Mouse (Mus musculus) lung, embryonic 16.5 days (tissue): ENCODE data around the gene Sestd1. TPM values are rescaled to one million over a fixed set of nuclear protein-coding genes. Genes with fewer than 3 reads are reported as not detected.

Source experiments
- ATAC-seq: fragments of 200-750 bp; cut with Nextera tagmentation; 2 replicates; pipeline ENCODE4 v1.8.0; 2017; ENCODE audit warnings: low read depth, mild to moderate bottlenecking, moderate library complexity
- H3K27ac ChIP-seq: fragments of 300-500 bp; sonication (generic); 2 replicates; pipeline ENCODE4 v1.5.1; 2014; ENCODE audit warnings: mild to moderate bottlenecking, control low read depth, low read length
- H3K27me3 ChIP-seq: fragments of 300-500 bp; sonication (generic); 2 replicates; pipeline ENCODE4 v1.6.1; 2014; ENCODE audit warnings: low read depth, low read length, mixed read lengths; ENCODE audit not compliant: control insufficient read depth, insufficient read depth
- H3K36me3 ChIP-seq: fragments of 300-500 bp; sonication (generic); 2 replicates; pipeline ENCODE4 v1.6.1; 2014; ENCODE audit warnings: low read length; ENCODE audit not compliant: control insufficient read depth, insufficient read depth
- H3K4me1 ChIP-seq: fragments of 300-500 bp; sonication (generic); replicated peaks from 2 replicates; pipeline ENCODE4 v1.6.1; 2014; ENCODE audit warnings: low read length, mixed read lengths; ENCODE audit not compliant: control insufficient read depth, insufficient read depth
- H3K4me2 ChIP-seq: fragments of 300-500 bp; sonication (generic); 2 replicates; pipeline ENCODE4 v1.6.1; 2014; ENCODE audit warnings: low read depth, low read length, control low read depth
- H3K4me3 ChIP-seq: fragments of 300-500 bp; sonication (generic); 2 replicates; pipeline ENCODE4 v1.5.1; 2014; ENCODE audit warnings: mild to moderate bottlenecking, low read length, control low read depth
- H3K9ac ChIP-seq: fragments of 300-500 bp; sonication (generic); 2 replicates; pipeline ENCODE4 v1.6.1; 2014; ENCODE audit warnings: low read length, control low read depth
- H3K9me3 ChIP-seq: fragments of 300-500 bp; sonication (generic); 2 replicates; pipeline ENCODE4 v1.6.1; 2016; ENCODE audit warnings: low read length; ENCODE audit not compliant: control insufficient read depth
- WGBS: fragments of 180-500 bp; shearing (Covaris S2); extraction: QIAGEN DNeasy Blood & Tissue Kit; methylation state at CpG from one replicate; pipeline ENCODE4 v1.1.7; 2014; 5-methylcytosine and 5-hydroxymethylcytosine counted together
- polyA plus RNA-seq: library from polyadenylated mRNA; unstranded; fragments of >200 nt; fragmentation: Nextera tagmentation; extraction: Ambion mirVana; gene quantifications from 2 replicates; pipeline ENCODE4 v1.2.1, GENCODE M21; 2015

The Sestd1 gene
- polyA plus RNA-seq, 1 experiment from 2014 or later = 14.8 TPM

DNA sequence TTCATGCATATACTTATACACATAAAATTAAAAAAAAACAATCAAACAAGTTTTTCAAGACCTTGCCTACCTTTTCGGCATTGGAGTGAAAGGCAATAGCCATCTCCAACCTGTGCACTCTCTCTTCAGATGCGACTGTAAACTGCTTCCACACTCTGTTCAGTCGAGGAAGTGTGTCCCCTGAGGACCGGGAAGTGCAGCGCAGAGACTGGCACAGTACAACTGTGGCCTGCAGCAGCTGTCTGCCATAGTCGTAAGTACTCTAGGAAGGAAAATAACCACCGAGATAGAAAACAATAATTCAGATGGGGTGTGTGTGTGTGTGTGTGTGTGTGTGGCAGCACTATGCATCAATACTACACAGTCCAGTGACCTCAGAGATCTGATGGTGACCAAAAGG, 89.5 kb downstream of the Sestd1 start:
- Histone ChIP-seq H3K4me3 (no peak overlapping the region), H3K4me1 (no peaks in the 10 kb centered on the region), H3K9ac (no peak overlapping the region), H3K27ac (no peak overlapping the region), H3K9me3 (no peaks in the 10 kb centered on the region), H3K36me3 (peaks cover 14% of the 10 kb centered on the region), H3K4me2 (no peak overlapping the region), H3K27me3 (no peaks in the 10 kb centered on the region)
- 91% methylated on average over 7 of the region's 7 CpGs for WGBS
- ATAC-seq = no peak

DNA sequence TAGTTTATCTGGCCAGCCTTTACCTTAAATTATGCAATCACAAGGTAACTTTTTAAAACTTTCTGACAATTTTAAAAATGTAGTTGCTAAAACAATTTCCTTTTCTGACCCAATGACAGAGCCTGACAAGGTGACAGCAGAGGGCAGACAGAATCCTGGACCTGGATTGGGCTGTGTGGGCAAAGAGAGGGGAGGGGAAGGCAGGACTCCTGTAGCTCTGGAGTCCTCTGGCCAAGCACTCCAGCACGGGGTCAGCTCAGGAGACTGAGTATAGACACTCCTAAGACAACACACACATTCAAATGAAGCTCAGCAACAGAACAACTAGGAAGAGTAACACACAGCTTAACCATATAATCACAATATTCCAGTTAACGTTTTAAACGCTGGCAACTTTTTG, 90.1 kb downstream of the Sestd1 start:
- ATAC-seq = no peak
- no peaks in the 10 kb centered on the region for H3K9me3 ChIP-seq
- no peak overlapping the region for H3K4me2 ChIP-seq
- H3K4me1 ChIP-seq = no peaks in the 10 kb centered on the region
- H3K27ac ChIP-seq = no peak overlapping the region
- peaks cover 13% of the 10 kb centered on the region for H3K36me3 ChIP-seq
- no peak overlapping the region for H3K4me3 ChIP-seq
- H3K9ac ChIP-seq = no peak overlapping the region
- 84% methylated on average over 3 of the region's 3 CpGs for WGBS
- no peaks in the 10 kb centered on the region for H3K27me3 ChIP-seq

DNA sequence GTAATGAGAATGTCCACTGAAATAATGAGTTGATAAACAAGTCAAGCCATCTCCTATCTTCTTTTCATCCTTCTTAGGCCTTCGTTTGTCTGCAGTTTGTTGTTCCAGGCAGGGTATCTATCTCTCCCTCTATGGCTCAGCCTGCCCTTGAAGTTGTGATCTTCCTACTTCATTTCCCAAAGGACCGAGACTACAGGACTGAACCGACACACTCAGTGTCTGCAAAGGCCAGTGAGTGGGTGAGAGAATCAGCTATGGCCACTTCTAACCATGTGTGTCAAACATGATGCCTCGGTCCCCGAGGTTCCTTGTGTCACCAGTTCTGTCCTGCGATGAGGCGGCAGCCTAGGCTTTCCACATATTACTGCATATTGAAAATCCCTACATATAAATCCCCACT, 90.7 kb downstream of the Sestd1 start:
- ATAC-seq = no peak
- Histone ChIP-seq H3K4me3 (no peak overlapping the region), H3K27ac (no peak overlapping the region), H3K36me3 (peaks cover 15% of the 10 kb centered on the region), H3K9me3 (no peaks in the 10 kb centered on the region), H3K4me2 (no peak overlapping the region), H3K4me1 (no peaks in the 10 kb centered on the region), H3K9ac (no peak overlapping the region), H3K27me3 (no peaks in the 10 kb centered on the region)
- 91% methylated on average over 7 of the region's 7 CpGs for WGBS

DNA sequence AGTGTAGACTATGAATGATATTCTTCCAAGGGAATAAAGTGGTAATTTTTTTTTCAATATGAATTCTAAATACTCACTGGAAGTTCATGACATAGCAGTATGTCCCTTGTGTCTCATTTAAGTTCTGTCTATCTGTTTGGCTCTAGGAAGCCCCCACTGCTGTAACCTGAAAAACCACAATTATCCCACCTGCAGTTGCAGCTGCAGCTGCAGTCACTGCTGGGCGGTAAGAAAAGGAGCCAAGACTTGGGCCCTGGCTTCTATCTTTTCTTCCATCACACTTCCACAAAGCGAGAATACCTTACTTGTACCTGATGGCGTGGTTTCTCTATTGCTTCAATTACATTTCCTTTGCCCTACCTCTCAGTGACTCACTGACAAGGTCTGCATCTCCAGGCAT, 92.9 kb downstream of the Sestd1 start:
- Histone ChIP-seq H3K9me3 (no peaks in the 10 kb centered on the region), H3K27me3 (no peaks in the 10 kb centered on the region), H3K36me3 (peaks cover 15% of the 10 kb centered on the region), H3K4me3 (no peak overlapping the region), H3K27ac (no peak overlapping the region), H3K4me2 (no peak overlapping the region), H3K4me1 (no peaks in the 10 kb centered on the region), H3K9ac (no peak overlapping the region)
- 97% methylated on average over 3 of the region's 3 CpGs for WGBS
- no peak for ATAC-seq

DNA sequence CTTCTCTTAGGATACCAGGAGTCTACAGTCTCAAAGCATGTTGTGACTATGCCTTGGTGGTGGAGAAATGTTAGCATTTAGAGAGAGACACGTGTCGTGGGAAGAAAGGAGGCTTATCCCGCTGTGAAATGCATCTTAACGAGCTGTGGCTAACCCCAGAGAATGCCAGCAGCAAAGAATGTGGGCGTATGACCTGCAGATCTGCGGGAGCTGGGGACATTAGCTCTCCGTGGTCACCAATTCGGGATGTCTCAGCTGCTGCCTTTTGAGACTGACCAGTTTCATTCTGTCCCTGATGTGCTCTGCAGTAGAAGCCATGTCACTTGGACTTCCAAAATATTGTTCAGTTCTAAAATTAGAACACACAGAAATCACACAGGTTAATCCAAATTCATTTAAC, 93.5 kb downstream of the Sestd1 start:
- no peak overlapping the region for H3K27ac ChIP-seq
- 71% methylated on average over 8 of the region's 8 CpGs for WGBS
- no peak for ATAC-seq
- H3K9me3 ChIP-seq = no peaks in the 10 kb centered on the region
- H3K4me2 ChIP-seq = no peak overlapping the region
- no peaks in the 10 kb centered on the region for H3K4me1 ChIP-seq
- H3K36me3 ChIP-seq = peaks cover 15% of the 10 kb centered on the region
- no peak overlapping the region for H3K4me3 ChIP-seq
- no peaks in the 10 kb centered on the region for H3K27me3 ChIP-seq
- no peak overlapping the region for H3K9ac ChIP-seq

DNA sequence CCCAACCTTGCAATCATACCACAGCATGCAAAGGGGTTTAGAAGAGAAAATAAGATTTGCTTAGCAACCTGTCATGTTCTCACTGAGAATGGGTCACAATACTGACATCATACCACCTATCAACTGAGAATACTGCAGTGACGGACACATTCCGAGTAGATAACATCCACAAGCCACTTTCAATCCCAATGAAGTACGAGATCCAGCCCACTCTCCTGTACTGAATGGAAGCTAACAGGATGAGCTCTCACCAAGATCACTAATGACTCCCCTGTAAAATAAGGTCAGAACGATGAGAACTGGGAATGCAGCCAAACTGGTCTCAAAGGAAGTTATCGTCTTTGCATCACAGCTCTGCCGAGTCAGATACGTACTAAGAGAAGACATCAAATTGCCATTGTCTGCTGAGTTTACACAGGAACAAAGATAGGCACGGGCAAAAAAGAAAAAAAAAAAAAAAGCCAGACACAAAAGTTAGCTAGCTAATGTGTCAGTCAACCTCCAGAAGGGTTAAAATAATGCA, 96.3 kb downstream of the Sestd1 start:
- 43% methylated on average over 8 of the region's 8 CpGs for WGBS
- Histone ChIP-seq H3K9ac (no peak overlapping the region), H3K9me3 (no peaks in the 10 kb centered on the region; the same call in 1 of the 2 replicates), H3K4me3 (no peak overlapping the region), H3K27me3 (no peaks in the 10 kb centered on the region), H3K4me1 (no peaks in the 10 kb centered on the region), H3K27ac (no peak overlapping the region), H3K4me2 (no peak overlapping the region), H3K36me3 (peaks cover 2% of the 10 kb centered on the region; the same call in 1 of the 2 replicates)
- ATAC-seq = peak; percentile 20; the same call in 1 of the 2 replicates

DNA sequence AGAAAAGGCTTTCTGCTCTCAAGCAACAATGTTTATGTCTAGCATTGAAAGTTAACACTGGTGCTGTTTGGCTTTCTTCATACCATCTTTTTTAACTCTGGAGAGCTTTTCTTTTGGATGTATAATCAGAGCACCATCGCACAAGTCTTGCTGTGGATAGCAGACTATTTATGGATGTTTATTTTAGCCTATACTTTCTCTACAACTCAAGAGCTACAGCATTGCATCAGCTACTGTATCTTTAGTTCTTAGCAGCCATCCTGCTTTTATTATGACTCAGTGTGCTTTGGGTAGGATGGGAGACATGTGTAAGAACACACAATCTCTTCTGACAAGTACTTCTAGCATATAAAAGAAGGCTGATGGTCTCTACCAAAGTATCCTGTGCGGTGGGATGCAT, 96.7 kb downstream of the Sestd1 start:
- Histone ChIP-seq H3K36me3 (peaks cover 2% of the 10 kb centered on the region; the same call in 1 of the 2 replicates), H3K9me3 (no peaks in the 10 kb centered on the region; the same call in 1 of the 2 replicates), H3K4me2 (no peak overlapping the region), H3K4me1 (no peaks in the 10 kb centered on the region), H3K9ac (no peak overlapping the region), H3K4me3 (no peak overlapping the region), H3K27ac (no peak overlapping the region), H3K27me3 (no peaks in the 10 kb centered on the region)
- WGBS = 74% methylated on average over 2 of the region's 2 CpGs
- ATAC-seq = no peak

DNA sequence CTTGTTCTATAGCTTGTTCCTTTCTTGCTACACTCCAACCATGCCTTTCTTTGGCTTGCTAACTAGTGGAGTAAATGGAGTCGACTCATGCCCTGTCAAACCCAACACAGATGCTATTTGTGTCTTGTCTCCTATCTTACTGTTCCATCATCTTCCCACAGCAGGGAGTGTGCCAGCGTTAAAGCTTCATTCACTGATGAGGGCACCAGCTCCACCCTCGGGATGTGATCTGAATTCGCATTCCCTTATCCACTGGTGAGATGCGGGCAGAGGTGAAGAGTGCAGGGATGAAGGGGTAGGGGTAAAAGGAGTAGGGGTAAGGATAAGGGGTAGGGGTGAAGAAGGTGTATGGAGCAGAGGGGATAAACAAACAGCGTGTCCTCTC, 97.4 kb downstream of the Sestd1 start:
- no peak overlapping the region for H3K4me3 ChIP-seq
- no peak overlapping the region for H3K4me2 ChIP-seq
- no peaks in the 10 kb centered on the region for H3K27me3 ChIP-seq
- 0 out of 2 replicates have a peak, but pooled peaks have one; percentile 31 for ATAC-seq
- 0 out of 2 replicates have a peak overlapping the region, but pooled peaks have one; percentile 4 for H3K27ac ChIP-seq
- H3K9ac ChIP-seq = no peak overlapping the region
- H3K9me3 ChIP-seq = no peaks in the 10 kb centered on the region; the same call in 1 of the 2 replicates
- WGBS = 71% methylated on average over 6 of the region's 6 CpGs
- H3K4me1 ChIP-seq = no peaks in the 10 kb centered on the region
- H3K36me3 ChIP-seq = peaks cover 2% of the 10 kb centered on the region; the same call in 1 of the 2 replicates

DNA sequence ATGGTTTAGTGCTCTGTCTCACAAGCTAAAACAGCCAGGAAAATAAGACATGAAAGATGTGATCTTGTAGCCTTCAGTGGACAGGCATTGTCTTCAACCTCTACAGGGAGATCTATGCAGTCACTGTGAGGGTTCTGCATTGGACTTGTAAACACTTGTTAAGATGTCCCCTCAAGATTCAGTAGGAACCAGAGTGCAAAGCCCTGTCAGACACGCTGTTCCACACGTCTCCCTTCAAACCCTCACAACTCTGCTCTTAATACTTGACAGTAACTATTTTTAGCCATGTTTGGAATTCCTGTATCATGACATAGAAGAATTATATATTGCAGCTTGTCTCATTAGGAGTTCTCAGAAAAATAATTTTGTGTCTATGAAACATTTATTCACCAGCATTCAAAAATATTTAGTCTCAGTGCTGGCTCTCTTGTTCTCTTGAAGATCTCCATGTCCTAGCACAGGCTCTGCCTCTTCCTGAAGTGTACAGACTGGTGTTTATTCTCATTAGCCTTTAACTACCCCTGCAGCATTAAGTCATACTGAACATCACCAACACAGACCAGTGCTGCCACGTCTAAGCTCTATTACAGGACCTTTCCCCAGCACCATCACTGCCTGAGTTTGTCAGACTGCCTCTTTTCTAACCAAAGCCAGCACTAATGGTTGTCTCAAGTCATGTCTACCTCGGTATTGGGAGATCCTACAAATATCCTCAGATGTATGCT, 98.0 kb downstream of the Sestd1 start:
- 47% methylated on average over 4 of the region's 4 CpGs for WGBS
- Histone ChIP-seq H3K4me3 (no peak overlapping the region), H3K27ac (peak overlapping the region; percentile 32; the same call in 1 of the 2 replicates), H3K4me2 (no peak overlapping the region), H3K27me3 (no peaks in the 10 kb centered on the region), H3K9ac (no peak overlapping the region), H3K9me3 (no peaks in the 10 kb centered on the region; the same call in 1 of the 2 replicates), H3K4me1 (no peaks in the 10 kb centered on the region), H3K36me3 (peaks cover 2% of the 10 kb centered on the region; the same call in 1 of the 2 replicates)
- ATAC-seq = peak; percentile 62
